Mouse (Mus musculus) heart, postnatal 0 days (tissue): ENCODE data around the gene Pip4p1.

Source experiments
- CTCF ChIP-seq: IDR thresholded peaks from 2 replicates; pipeline ENCODE4 v1.5.1; 2016; ENCODE audit warnings: antibody characterized with exemption, control low read depth, low read depth
- EP300 ChIP-seq: IDR thresholded peaks from 2 replicates; pipeline ENCODE4 v1.6.1; 2016; ENCODE audit warnings: antibody characterized with exemption, low read depth

- TF ChIP-seq CTCF (no peak), EP300 (no peak)
Measured at GRCm38 (mm10) chr14:50975001-50975400, 44.3 kb upstream of the Pip4p1 start.
